ENCODE assay signal across 12 mouse cellular contexts in genomic region chr2:119202914-119203453, GRCm38 (mm10). TPM values are rescaled to one million over a fixed set of nuclear protein-coding genes. Genes with fewer than 3 reads are reported as not detected.
DNase-seq lines count a peak whose midpoint lies in the region; ATAC-seq and TF ChIP-seq lines count a peak whose summit lies in the region.
"Had no signal": no experiment of that assay in that cellular context is flagged by ENCODE, and none has a peak within 500 bp of the region (broad histone marks: within the 10 kb centered on the region; RNA-seq: fewer than 3 reads in every experiment).

No protein-coding gene starts in this region.

- no peak for ATAC-seq in embryonic facial prominence, embryonic 15.5 days (ENCODE audit: insufficient number of reproducible peaks, low FRiP score, low TSS enrichment, low read depth)
- no peak for ATAC-seq in lung, embryonic 14.5 days (ENCODE audit: insufficient read depth)
- no peak for ATAC-seq in hindbrain, embryonic 12.5 days (ENCODE audit: low FRiP score)
- ATAC-seq: Patski had no signal

- no peak overlapping the region for H3K4me3 ChIP-seq in embryonic facial prominence, embryonic 15.5 days (replicated peaks)
- H3K4me3 ChIP-seq in lung, embryonic 14.5 days (ENCODE audit: low read depth, low read length) = no peak overlapping the region
- no peak overlapping the region for H3K4me3 ChIP-seq in hindbrain, embryonic 12.5 days

- H3K9me3 ChIP-seq in embryonic facial prominence, embryonic 15.5 days (replicated peaks) = no peaks in the 10 kb centered on the region
- H3K9me3 ChIP-seq in lung, embryonic 14.5 days (ENCODE audit: low read depth, low read length) = no peaks in the 10 kb centered on the region
- H3K9me3 ChIP-seq in hindbrain, embryonic 12.5 days (replicated peaks) = no peaks in the 10 kb centered on the region

- WGBS in embryonic facial prominence, embryonic 15.5 days = 42% methylated on average over 5 of the region's 5 CpGs
- WGBS in lung, embryonic 14.5 days = 47% methylated on average over 5 of the region's 5 CpGs
- 73% methylated on average over 5 of the region's 5 CpGs for WGBS in hindbrain, embryonic 12.5 days

- no peak overlapping the region for H3K4me2 ChIP-seq in embryonic facial prominence, embryonic 15.5 days (replicated peaks)
- H3K4me2 ChIP-seq in lung, embryonic 14.5 days = no peak overlapping the region
- no peak overlapping the region for H3K4me2 ChIP-seq in hindbrain, embryonic 12.5 days (replicated peaks)

- no peaks in the 10 kb centered on the region for H3K27me3 ChIP-seq in embryonic facial prominence, embryonic 15.5 days
- no peaks in the 10 kb centered on the region for H3K27me3 ChIP-seq in lung, embryonic 14.5 days (ENCODE audit: insufficient read depth, low read length)
- no peaks in the 10 kb centered on the region for H3K27me3 ChIP-seq in hindbrain, embryonic 12.5 days
- H3K27me3 ChIP-seq: Patski had no signal

- H3K36me3 ChIP-seq in embryonic facial prominence, embryonic 15.5 days = no peaks in the 10 kb centered on the region
- no peaks in the 10 kb centered on the region for H3K36me3 ChIP-seq in lung, embryonic 14.5 days (ENCODE audit: insufficient read depth)
- H3K36me3 ChIP-seq in hindbrain, embryonic 12.5 days = no peaks in the 10 kb centered on the region

- no peak overlapping the region for H3K9ac ChIP-seq in embryonic facial prominence, embryonic 15.5 days
- H3K9ac ChIP-seq in lung, embryonic 14.5 days = no peak overlapping the region
- no peak overlapping the region for H3K9ac ChIP-seq in hindbrain, embryonic 12.5 days

- peak; percentile 26 for DNase-seq in kidney, adult 18-20 months
- no peak for DNase-seq in kidney, adult 11 months
- DNase-seq in adrenal gland, postnatal 25 days = peak; percentile 36
- peak; percentile 76 for DNase-seq in lung, embryonic 14.5 days
- DNase-seq in embryo, embryonic 10.5 days (ENCODE audit: low spot score) = no peak

- TF ChIP-seq CTCF in lung, embryonic 14.5 days (IDR thresholded peaks at IDR 0.05; ENCODE audit: low read depth) = no peak

- H3K27ac ChIP-seq in embryonic facial prominence, embryonic 15.5 days (replicated peaks) = peak overlapping the region; percentile 55
- no peak overlapping the region for H3K27ac ChIP-seq in lung, embryonic 14.5 days (ENCODE audit: low read depth)
- no peak overlapping the region for H3K27ac ChIP-seq in hindbrain, embryonic 12.5 days

- peaks cover 18% of the 10 kb centered on the region for H3K4me1 ChIP-seq in embryonic facial prominence, embryonic 15.5 days
- H3K4me1 ChIP-seq in lung, embryonic 14.5 days (ENCODE audit: insufficient read depth) = no peaks in the 10 kb centered on the region
- peaks cover 16% of the 10 kb centered on the region for H3K4me1 ChIP-seq in hindbrain, embryonic 12.5 days

RNA-seq across cellular contexts. Expression of gene Zfyve19, which starts 5.4 kb away (rescaled TPM):
- total RNA-seq in adrenal gland, postnatal 25 days (2021) = 42.3 and 45.0 TPM in 2 replicates
- polyA plus RNA-seq in embryonic facial prominence, embryonic 15.5 days (2015; fragmentation: Nextera tagmentation; extraction: Ambion mirVana) = 54.1 and 61.4 TPM in 2 replicates
- polyA plus RNA-seq in lung, embryonic 14.5 days (2014; fragmentation: Nextera tagmentation; extraction: Ambion mirVana) = 49.6 and 50.5 TPM in 2 replicates
- polyA plus RNA-seq in hindbrain, embryonic 12.5 days (2016; fragmentation: Nextera tagmentation; extraction: Ambion mirVana) = 46.9 and 53.3 TPM in 2 replicates

RNA-seq across cellular contexts. Expression of gene Dnajc17, which starts 5.6 kb away (rescaled TPM):
- total RNA-seq in adrenal gland, postnatal 25 days (2021) = 18.0 and 18.4 TPM in 2 replicates
- 19.0 and 21.7 TPM in 2 replicates for polyA plus RNA-seq in embryonic facial prominence, embryonic 15.5 days (2015; fragmentation: Nextera tagmentation; extraction: Ambion mirVana)
- polyA plus RNA-seq in lung, embryonic 14.5 days (2014; fragmentation: Nextera tagmentation; extraction: Ambion mirVana) = 17.8 and 19.0 TPM in 2 replicates
- polyA plus RNA-seq in hindbrain, embryonic 12.5 days (2016; fragmentation: Nextera tagmentation; extraction: Ambion mirVana) = 22.6 and 23.3 TPM in 2 replicates

RNA-seq across cellular contexts. Expression of gene Ppp1r14d, which starts 26.7 kb away (rescaled TPM):
- not detected in 2 replicates for total RNA-seq in adrenal gland, postnatal 25 days (2021)
- 0.36 and 0.37 TPM in 2 replicates for polyA plus RNA-seq in embryonic facial prominence, embryonic 15.5 days (2015; fragmentation: Nextera tagmentation; extraction: Ambion mirVana)
- 0.41 and 0.42 TPM in 2 replicates for polyA plus RNA-seq in lung, embryonic 14.5 days (2014; fragmentation: Nextera tagmentation; extraction: Ambion mirVana)
- polyA plus RNA-seq in hindbrain, embryonic 12.5 days (2016; fragmentation: Nextera tagmentation; extraction: Ambion mirVana) = 0.37 TPM in 1 of 2 replicates, not detected in the other
- total RNA-seq: gastrocnemius, postnatal 4 days; left cerebral cortex, postnatal 10 days; monocyte, adult 5-6 weeks had no signal
- polyA plus RNA-seq: Patski; spleen, adult 2 months had no signal

RNA-seq across cellular contexts. Expression of gene Gm14137, which starts 28.7 kb away (rescaled TPM):
- 0.30 TPM in 1 of 2 replicates, not detected in the other for total RNA-seq in adrenal gland, postnatal 25 days (2021)
- 5.0 and 5.4 TPM in 2 replicates for polyA plus RNA-seq in embryonic facial prominence, embryonic 15.5 days (2015; fragmentation: Nextera tagmentation; extraction: Ambion mirVana)
- polyA plus RNA-seq in lung, embryonic 14.5 days (2014; fragmentation: Nextera tagmentation; extraction: Ambion mirVana) = 0.22 and 0.32 TPM in 2 replicates
- polyA plus RNA-seq in hindbrain, embryonic 12.5 days (2016; fragmentation: Nextera tagmentation; extraction: Ambion mirVana) = 0.96 and 1.1 TPM in 2 replicates
- total RNA-seq: left cerebral cortex, postnatal 10 days; monocyte, adult 5-6 weeks had no signal

RNA-seq across cellular contexts. Expression of gene Spint1, which starts 34.2 kb away (rescaled TPM):
- total RNA-seq in adrenal gland, postnatal 25 days (2021) = 4.0 and 4.6 TPM in 2 replicates
- 29.8 and 33.0 TPM in 2 replicates for polyA plus RNA-seq in embryonic facial prominence, embryonic 15.5 days (2015; fragmentation: Nextera tagmentation; extraction: Ambion mirVana)
- 25.4 and 25.5 TPM in 2 replicates for polyA plus RNA-seq in lung, embryonic 14.5 days (2014; fragmentation: Nextera tagmentation; extraction: Ambion mirVana)
- polyA plus RNA-seq in hindbrain, embryonic 12.5 days (2016; fragmentation: Nextera tagmentation; extraction: Ambion mirVana) = 3.0 and 6.4 TPM in 2 replicates
- total RNA-seq: monocyte, adult 5-6 weeks had no signal

Comparison
In these comparisons a context has a peak if more than half of its experiments do, and no peak if none do; other contexts are left out.
1. DNase-seq: peak in kidney, adult 18-20 months (single experiment), adrenal gland, postnatal 25 days (single experiment) and lung, embryonic 14.5 days (single experiment); none in kidney, adult 11 months (single experiment) and embryo, embryonic 10.5 days (single experiment).